Mouse (Mus musculus): ENCODE results near the gene Ggcx.
A peak's percentile ranks its signal among the peaks of the same experiment; 100 is the strongest.

Ggcx gene

GRCm38 (mm10) chr6:72458921-72459320, 44.8 kb downstream of the Ggcx start:
- no peak for TF ChIP-seq GATA4 (IDR thresholded peaks at IDR 0.05; ENCODE audit: insufficient replicate concordance, low read length)

- TF ChIP-seq GATA4 (IDR thresholded peaks at IDR 0.05; ENCODE audit: insufficient replicate concordance, low read length), result peak; percentile 94
Measured at GRCm38 (mm10) chr6:72460036-72460801, 46.1 kb downstream of the Ggcx start.

- TF ChIP-seq GATA4 (IDR thresholded peaks at IDR 0.05; ENCODE audit: insufficient replicate concordance, low read length), result no peak
Measured at GRCm38 (mm10) chr6:72465361-72466157, 51.5 kb downstream of the Ggcx start.

GRCm38 (mm10) chr6:72466171-72466570, 52.1 kb downstream of the Ggcx start:
- TF ChIP-seq GATA4 (IDR thresholded peaks at IDR 0.05; ENCODE audit: insufficient replicate concordance, low read length), result no peak

GRCm38 (mm10) chr6:72473264-72474041, 59.3 kb downstream of the Ggcx start:
- TF ChIP-seq GATA4 (IDR thresholded peaks at IDR 0.05; ENCODE audit: insufficient replicate concordance, low read length), result no peak

- TF ChIP-seq GATA4 (IDR thresholded peaks at IDR 0.05; ENCODE audit: insufficient replicate concordance, low read length), result no peak
Measured at GRCm38 (mm10) chr6:72475221-72475985, 61.3 kb downstream of the Ggcx start.

GRCm38 (mm10) chr6:72476836-72477235, 62.7 kb downstream of the Ggcx start:
- TF ChIP-seq GATA4 (IDR thresholded peaks at IDR 0.05; ENCODE audit: insufficient replicate concordance, low read length), result no peak

GRCm38 (mm10) chr6:72477621-72478020, 63.5 kb downstream of the Ggcx start:
- no peak for TF ChIP-seq GATA4 (IDR thresholded peaks at IDR 0.05; ENCODE audit: insufficient replicate concordance, low read length)

GRCm38 (mm10) chr6:72479645-72480421, 65.7 kb downstream of the Ggcx start:
- TF ChIP-seq GATA4 (IDR thresholded peaks at IDR 0.05; ENCODE audit: insufficient replicate concordance, low read length), result no peak

GRCm38 (mm10) chr6:72480422-72480702, 66.3 kb downstream of the Ggcx start:
- no peak for TF ChIP-seq GATA4 (IDR thresholded peaks at IDR 0.05; ENCODE audit: insufficient replicate concordance, low read length)

Data from liver, adult (tissue).